Mouse (Mus musculus) kidney, postnatal 0 days (tissue): ENCODE measurements around the gene Tmem40. TPM values are rescaled to one million over a fixed set of nuclear protein-coding genes. Genes with fewer than 3 reads are reported as not detected.

Experiments
- ATAC-seq: fragments of 200-750 bp; cut with Nextera tagmentation; replicated peaks from 2 replicates; pipeline ENCODE4 v1.8.0; 2017; ENCODE audit warnings: low read depth, moderate number of reproducible peaks, moderate TSS enrichment, moderate library complexity; ENCODE audit not compliant: low FRiP score
- DNase-seq: peaks from one replicate; pipeline ENCODE4 v3.0.0-alpha.2; 2016; ENCODE audit warnings: low spot score
- H3K27ac ChIP-seq: fragments of 300-500 bp; sonication (generic); 2 replicates; pipeline ENCODE4 v1.5.1; 2014; ENCODE audit warnings: mild to moderate bottlenecking
- H3K27me3 ChIP-seq: fragments of 300-500 bp; sonication (generic); 2 replicates; pipeline ENCODE4 v1.6.1; 2014; ENCODE audit warnings: low read length, mixed read lengths; ENCODE audit not compliant: insufficient read depth
- H3K36me3 ChIP-seq: fragments of 300-500 bp; sonication (generic); 2 replicates; pipeline ENCODE4 v1.6.1; 2014; ENCODE audit warnings: low read length, mixed read lengths; ENCODE audit not compliant: insufficient read depth
- H3K4me1 ChIP-seq: fragments of 300-500 bp; sonication (generic); replicated peaks from 2 replicates; pipeline ENCODE4 v1.6.1; 2014; ENCODE audit warnings: antibody characterized with exemption, low read length, mixed read lengths; ENCODE audit not compliant: insufficient read depth
- H3K4me2 ChIP-seq: fragments of 300-500 bp; sonication (generic); 2 replicates; pipeline ENCODE4 v1.6.1; 2014; ENCODE audit warnings: mild to moderate bottlenecking, low read length, moderate library complexity, mixed read lengths
- H3K4me3 ChIP-seq: fragments of 300-500 bp; sonication (generic); replicated peaks from 2 replicates; pipeline ENCODE4 v1.5.1; 2014; ENCODE audit warnings: low read depth, low read length
- H3K9ac ChIP-seq: fragments of 300-500 bp; sonication (generic); 2 replicates; pipeline ENCODE4 v1.6.1; 2014; ENCODE audit warnings: low read depth, low read length
- H3K9me3 ChIP-seq: fragments of 300-500 bp; sonication (generic); replicated peaks from 2 replicates; pipeline ENCODE4 v1.6.1; 2016; ENCODE audit warnings: low read length, inconsistent platforms, mixed read lengths
- CTCF ChIP-seq: IDR thresholded peaks from 2 replicates; pipeline ENCODE4 v1.5.1; 2016; ENCODE audit warnings: antibody characterized with exemption, low read depth, mild to moderate bottlenecking, moderate library complexity
- WGBS: fragments of 180-500 bp; shearing (Covaris S2); extraction: QIAGEN DNeasy Blood & Tissue Kit; methylation state at CpG from one replicate; pipeline ENCODE4 v1.1.7; 2014; 5-methylcytosine and 5-hydroxymethylcytosine counted together
- polyA plus RNA-seq: library from polyadenylated mRNA; unstranded; fragments of >200 nt; fragmentation: Nextera tagmentation; extraction: Ambion mirVana; gene quantifications from 2 replicates; pipeline ENCODE4 v1.2.1, GENCODE M21; 2015

Gene Tmem40
- polyA plus RNA-seq, 1 experiment from 2014 or later = 1.8 TPM

DNA sequence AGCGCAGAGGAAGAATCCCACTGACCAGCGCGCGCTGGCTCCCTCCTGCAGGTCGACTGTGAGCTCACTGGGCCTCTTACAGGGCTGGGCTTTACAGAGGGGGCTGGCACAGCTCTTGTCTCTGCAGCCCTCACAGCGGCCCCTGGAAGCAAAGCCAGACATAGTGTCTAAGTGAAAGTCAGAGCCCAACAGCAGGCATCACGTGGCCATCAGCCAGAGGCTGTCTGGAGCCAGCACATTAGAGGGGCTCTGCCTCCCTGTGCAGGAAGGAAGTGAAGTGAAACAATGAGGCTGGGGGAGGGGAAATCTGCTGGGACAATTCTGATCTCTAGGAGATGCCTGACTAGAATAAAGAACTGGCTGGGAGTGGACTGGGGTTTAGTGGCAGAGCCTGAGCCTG is 2.0 kb upstream of the Tmem40 start:
- DNase-seq (peak; percentile 93), ATAC-seq (peak; percentile 86)
- H3K4me1 ChIP-seq = peaks cover 5% of the 10 kb centered on the region; the same call in 1 of the 2 replicates
- H3K27ac ChIP-seq = peak overlapping the region; percentile 79
- H3K27me3 ChIP-seq = no peaks in the 10 kb centered on the region
- no peak overlapping the region for H3K4me3 ChIP-seq
- peak; percentile 24; the same call in 1 of the 2 replicates for TF ChIP-seq CTCF
- H3K4me2 ChIP-seq = peak overlapping the region; percentile 38
- WGBS = 9% methylated on average over 7 of the region's 7 CpGs
- peak overlapping the region; percentile 28; the same call in 1 of the 2 replicates for H3K9ac ChIP-seq
- H3K9me3 ChIP-seq = no peaks in the 10 kb centered on the region
- no peaks in the 10 kb centered on the region for H3K36me3 ChIP-seq

DNA sequence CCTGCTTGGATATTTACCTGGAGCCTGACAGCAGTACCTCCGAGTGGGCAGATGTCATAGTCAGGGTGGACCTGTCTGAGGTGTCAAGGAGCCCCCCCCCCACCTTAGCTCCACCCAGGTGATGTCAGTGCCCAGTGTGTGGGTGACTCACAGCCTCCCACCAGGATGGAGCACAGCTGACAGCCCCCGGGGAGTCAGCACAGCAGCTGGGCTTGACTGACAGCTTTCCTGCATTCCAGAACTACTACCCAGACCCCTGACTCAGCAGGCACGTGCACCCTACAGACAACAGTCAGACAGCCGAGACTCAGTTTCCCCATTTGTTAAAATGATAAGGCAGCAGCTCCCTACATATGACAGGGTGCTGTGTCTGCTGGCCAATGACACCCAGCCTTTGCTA is 1.2 kb downstream of the Tmem40 start:
- H3K4me1 ChIP-seq = peaks cover 5% of the 10 kb centered on the region; the same call in 1 of the 2 replicates
- H3K4me3 ChIP-seq = no peak overlapping the region
- H3K36me3 ChIP-seq = no peaks in the 10 kb centered on the region
- no peaks in the 10 kb centered on the region for H3K27me3 ChIP-seq
- DNase-seq (no peak), ATAC-seq (no peak)
- H3K9ac ChIP-seq = no peak overlapping the region
- H3K27ac ChIP-seq = no peak overlapping the region
- WGBS = 54% methylated on average over 4 of the region's 4 CpGs
- H3K9me3 ChIP-seq = no peaks in the 10 kb centered on the region
- TF ChIP-seq CTCF = no peak
- H3K4me2 ChIP-seq = no peak overlapping the region

DNA sequence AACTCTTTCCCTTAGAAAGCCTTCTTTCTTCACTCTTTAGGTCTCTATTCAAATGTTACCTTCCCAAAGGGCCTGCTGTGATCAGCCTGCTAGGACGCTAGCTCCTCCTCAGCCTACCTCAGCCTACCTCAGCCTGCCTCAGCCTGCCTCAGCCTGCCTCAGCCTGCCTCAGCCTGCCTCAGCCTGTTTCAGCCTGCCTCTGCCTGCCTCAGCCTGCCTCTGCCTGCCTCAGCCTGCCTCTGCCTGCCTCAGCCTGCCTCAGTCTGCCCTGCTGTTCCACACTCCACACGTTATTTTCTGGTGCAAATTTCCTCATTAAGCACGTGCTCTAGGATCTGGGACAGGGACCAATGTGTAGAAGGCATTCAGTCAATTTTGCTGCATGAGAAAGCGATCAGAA is 2.1 kb downstream of the Tmem40 start:
- Histone ChIP-seq H3K9me3 (no peaks in the 10 kb centered on the region), H3K9ac (no peak overlapping the region), H3K36me3 (no peaks in the 10 kb centered on the region), H3K4me3 (no peak overlapping the region), H3K4me2 (no peak overlapping the region), H3K4me1 (peaks cover 5% of the 10 kb centered on the region; the same call in 1 of the 2 replicates), H3K27ac (no peak overlapping the region), H3K27me3 (no peaks in the 10 kb centered on the region)
- DNase-seq (no peak), ATAC-seq (no peak)
- 92% methylated on average over 4 of the region's 4 CpGs for WGBS
- TF ChIP-seq CTCF = no peak

DNA sequence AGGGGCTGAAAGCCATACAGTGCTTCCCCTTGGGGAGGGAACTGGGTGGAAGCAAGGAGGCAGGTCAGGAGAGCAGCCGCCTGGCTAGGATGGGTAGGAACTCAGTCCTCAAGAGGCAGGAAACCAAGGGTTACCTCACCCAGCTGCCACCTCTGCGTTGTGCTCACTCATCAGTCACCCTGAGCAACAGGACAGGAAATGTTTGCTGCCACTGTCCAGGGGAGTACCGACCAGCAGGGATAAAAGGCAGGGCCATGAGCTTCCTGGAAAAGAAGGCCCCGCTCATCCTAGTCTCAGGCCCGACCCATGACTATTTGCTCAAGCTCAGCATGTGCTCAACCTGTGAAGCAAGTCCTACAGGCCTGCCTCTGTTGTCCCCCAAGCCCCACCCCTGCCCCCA is 2.7 kb downstream of the Tmem40 start:
- no peak overlapping the region for H3K27ac ChIP-seq
- no peak for TF ChIP-seq CTCF
- no peaks in the 10 kb centered on the region for H3K36me3 ChIP-seq
- no peaks in the 10 kb centered on the region for H3K9me3 ChIP-seq
- 42% methylated on average over 5 of the region's 5 CpGs for WGBS
- H3K9ac ChIP-seq = no peak overlapping the region
- DNase-seq (peak; percentile 13), ATAC-seq (0 out of 2 replicates have a peak, but pooled peaks have one; percentile 5)
- no peak overlapping the region for H3K4me2 ChIP-seq
- H3K4me3 ChIP-seq = no peak overlapping the region
- H3K27me3 ChIP-seq = no peaks in the 10 kb centered on the region
- peaks cover 5% of the 10 kb centered on the region; the same call in 1 of the 2 replicates for H3K4me1 ChIP-seq

DNA sequence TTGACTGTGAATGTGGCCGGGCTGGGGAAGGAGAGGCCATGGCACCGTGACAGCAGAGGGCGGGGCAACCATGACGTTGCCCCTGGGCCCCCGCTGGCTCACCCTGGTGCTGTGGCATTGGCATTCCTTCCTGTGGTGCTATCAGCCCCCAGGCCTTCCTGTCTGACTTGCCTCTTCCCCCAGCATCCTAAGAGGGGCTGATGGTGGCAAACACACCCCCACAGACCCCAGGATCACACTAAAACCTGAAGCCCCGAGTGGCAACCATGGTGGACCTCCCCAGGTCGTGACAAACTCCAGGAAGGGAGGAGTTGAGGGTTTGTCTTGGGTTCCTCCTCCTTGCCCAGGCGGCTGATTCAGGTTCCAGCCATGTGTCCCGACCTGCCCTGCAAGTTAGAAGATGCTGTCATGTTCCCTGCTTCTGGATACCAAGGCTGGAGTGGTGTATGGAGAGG is 3.2 kb downstream of the Tmem40 start:
- Histone ChIP-seq H3K4me1 (peaks cover 2% of the 10 kb centered on the region; the same call in 1 of the 2 replicates), H3K4me2 (no peak overlapping the region), H3K9ac (no peak overlapping the region), H3K9me3 (no peaks in the 10 kb centered on the region), H3K4me3 (no peak overlapping the region), H3K27ac (no peak overlapping the region), H3K27me3 (no peaks in the 10 kb centered on the region), H3K36me3 (no peaks in the 10 kb centered on the region)
- 43% methylated on average over 9 of the region's 9 CpGs for WGBS
- no peak for TF ChIP-seq CTCF
- ATAC-seq = peak; percentile 38; the same call in 1 of the 2 replicates
- DNase-seq = no peak

DNA sequence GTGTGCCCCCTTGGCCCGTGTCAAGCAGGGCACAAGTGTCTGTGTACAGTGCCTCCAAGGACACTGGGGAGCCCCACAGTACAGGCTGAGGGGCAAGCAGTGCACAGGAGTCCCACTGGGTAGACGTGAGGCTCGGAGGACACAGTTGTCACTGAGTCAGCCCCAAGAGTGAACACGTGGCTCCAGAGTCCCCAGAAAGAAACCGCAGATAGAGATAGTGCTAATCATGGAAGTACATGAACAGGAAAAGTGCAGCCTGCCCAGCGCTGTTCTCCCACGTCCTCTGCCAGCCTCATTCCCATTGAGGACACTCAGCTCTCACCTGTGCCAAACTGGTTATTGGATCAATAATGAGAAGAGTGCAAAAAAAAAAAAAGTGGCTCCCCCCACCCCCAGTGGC is 6.7 kb downstream of the Tmem40 start:
- WGBS = 86% methylated on average over 7 of the region's 7 CpGs
- Histone ChIP-seq H3K27me3 (no peaks in the 10 kb centered on the region), H3K9ac (no peak overlapping the region), H3K27ac (no peak overlapping the region), H3K4me1 (no peaks in the 10 kb centered on the region), H3K9me3 (no peaks in the 10 kb centered on the region), H3K4me3 (no peak overlapping the region), H3K4me2 (no peak overlapping the region), H3K36me3 (no peaks in the 10 kb centered on the region)
- ATAC-seq (no peak), DNase-seq (no peak)
- TF ChIP-seq CTCF = no peak

DNA sequence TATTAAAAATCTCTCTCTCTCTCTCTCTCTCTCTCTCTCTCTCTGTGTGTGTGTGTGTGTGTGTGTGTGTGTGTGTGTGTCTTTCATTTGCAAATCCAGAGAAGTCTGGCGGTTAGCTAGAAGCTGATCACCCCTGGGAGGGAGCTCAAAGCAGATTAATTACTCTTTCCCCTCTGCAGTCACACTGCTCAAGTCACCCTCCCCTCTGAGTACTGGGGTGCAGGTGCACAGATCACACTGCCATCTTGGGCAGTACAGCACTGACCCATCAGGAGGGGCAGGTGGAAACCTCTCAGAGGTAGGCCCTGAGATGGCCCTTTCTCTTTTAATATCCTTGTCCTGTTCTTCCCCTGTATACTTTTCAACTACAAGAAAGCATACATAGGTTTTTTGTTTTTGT is 15.9 kb downstream of the Tmem40 start:
- no peak overlapping the region for H3K4me2 ChIP-seq
- no peaks in the 10 kb centered on the region for H3K9me3 ChIP-seq
- DNase-seq = no peak
- no peak overlapping the region for H3K27ac ChIP-seq
- H3K4me3 ChIP-seq = no peak overlapping the region
- no peaks in the 10 kb centered on the region for H3K4me1 ChIP-seq
- no peaks in the 10 kb centered on the region for H3K27me3 ChIP-seq
- 36% methylated on average over 1 of the region's 1 CpGs for WGBS
- no peaks in the 10 kb centered on the region for H3K36me3 ChIP-seq
- no peak overlapping the region for H3K9ac ChIP-seq
- no peak for ATAC-seq
- no peak for TF ChIP-seq CTCF
